Mouse (Mus musculus): ENCODE measurements around the gene Stk16. TPM values are rescaled to one million over a fixed set of nuclear protein-coding genes. Genes with fewer than 3 reads are reported as not detected.
A peak's percentile ranks its signal among the peaks of the same experiment; 100 is the strongest.

The Stk16 gene
- polyA plus RNA-seq, 1 experiment from 2014 or later = 154 TPM

- Histone ChIP-seq H3K27ac (ENCODE audit: low read length) (no peak overlapping the region), H3K36me3 (ENCODE audit: control insufficient read depth, insufficient read depth, low read length) (peaks cover 7% of the 10 kb centered on the region; the same call in 1 of the 2 replicates), H3K4me2 (ENCODE audit: low read length) (no peak overlapping the region), H3K9ac (ENCODE audit: low read depth, low read length) (no peak overlapping the region), H3K4me1 (ENCODE audit: control insufficient read depth, insufficient read depth, low read length) (no peaks in the 10 kb centered on the region), H3K9me3 (replicated peaks; ENCODE audit: control insufficient read depth, low read length, poor library complexity, severe bottlenecking) (no peaks in the 10 kb centered on the region), H3K4me3 (ENCODE audit: low read depth, low read length) (no peak overlapping the region), H3K27me3 (ENCODE audit: control insufficient read depth, insufficient read depth, low read depth, low read length) (no peaks in the 10 kb centered on the region)
- ATAC-seq = no peak
- 89% methylated on average over 14 of the region's 14 CpGs for WGBS
These were observed 32.8 kb downstream of the Stk16 start for GRCm38 (mm10) chr1:75243411-75243810.

- WGBS = 89% methylated on average over 12 of the region's 12 CpGs
- Histone ChIP-seq H3K27ac (ENCODE audit: low read length) (no peak overlapping the region), H3K9ac (ENCODE audit: low read depth, low read length) (no peak overlapping the region), H3K9me3 (replicated peaks; ENCODE audit: control insufficient read depth, low read length, poor library complexity, severe bottlenecking) (no peaks in the 10 kb centered on the region), H3K27me3 (ENCODE audit: control insufficient read depth, insufficient read depth, low read depth, low read length) (no peaks in the 10 kb centered on the region), H3K36me3 (ENCODE audit: control insufficient read depth, insufficient read depth, low read length) (peaks cover 7% of the 10 kb centered on the region; the same call in 1 of the 2 replicates), H3K4me2 (ENCODE audit: low read length) (no peak overlapping the region), H3K4me3 (ENCODE audit: low read depth, low read length) (no peak overlapping the region), H3K4me1 (ENCODE audit: control insufficient read depth, insufficient read depth, low read length) (no peaks in the 10 kb centered on the region)
- peak; percentile 40 for ATAC-seq
These were observed 33.7 kb downstream of the Stk16 start for GRCm38 (mm10) chr1:75244175-75244826.

- H3K9ac ChIP-seq (ENCODE audit: low read depth, low read length) = no peak overlapping the region
- H3K4me2 ChIP-seq (ENCODE audit: low read length) = no peak overlapping the region
- H3K36me3 ChIP-seq (ENCODE audit: control insufficient read depth, insufficient read depth, low read length) = peaks cover 7% of the 10 kb centered on the region; the same call in 1 of the 2 replicates
- H3K4me1 ChIP-seq (ENCODE audit: control insufficient read depth, insufficient read depth, low read length) = no peaks in the 10 kb centered on the region
- ATAC-seq = peak; percentile 71
- H3K9me3 ChIP-seq (replicated peaks; ENCODE audit: control insufficient read depth, low read length, poor library complexity, severe bottlenecking) = no peaks in the 10 kb centered on the region
- H3K27me3 ChIP-seq (ENCODE audit: control insufficient read depth, insufficient read depth, low read depth, low read length) = no peaks in the 10 kb centered on the region
- H3K27ac ChIP-seq (ENCODE audit: low read length) = no peak overlapping the region
- WGBS = 13% methylated on average over 4 of the region's 4 CpGs
- H3K4me3 ChIP-seq (ENCODE audit: low read depth, low read length) = no peak overlapping the region
These were observed 34.2 kb downstream of the Stk16 start for GRCm38 (mm10) chr1:75244836-75245235.

GRCm38 (mm10) chr1:75247071-75247930 lies 36.7 kb downstream of the Stk16 start:
- H3K4me3 ChIP-seq (ENCODE audit: low read depth, low read length) = no peak overlapping the region
- 85% methylated on average over 16 of the region's 16 CpGs for WGBS

GRCm38 (mm10) chr1:75248041-75248772 lies 37.6 kb downstream of the Stk16 start:
- Histone ChIP-seq H3K27ac (ENCODE audit: low read length) (no peak overlapping the region), H3K4me2 (ENCODE audit: low read length) (no peak overlapping the region), H3K27me3 (ENCODE audit: control insufficient read depth, insufficient read depth, low read depth, low read length) (no peaks in the 10 kb centered on the region), H3K4me3 (ENCODE audit: low read depth, low read length) (no peak overlapping the region), H3K9me3 (replicated peaks; ENCODE audit: control insufficient read depth, low read length, poor library complexity, severe bottlenecking) (no peaks in the 10 kb centered on the region), H3K9ac (ENCODE audit: low read depth, low read length) (no peak overlapping the region; the same call in 1 of the 2 replicates), H3K4me1 (ENCODE audit: control insufficient read depth, insufficient read depth, low read length) (peaks cover 2% of the 10 kb centered on the region; the same call in 1 of the 2 replicates), H3K36me3 (ENCODE audit: control insufficient read depth, insufficient read depth, low read length) (peaks cover 3% of the 10 kb centered on the region; the same call in 1 of the 2 replicates)
- no peak for ATAC-seq
- 62% methylated on average over 9 of the region's 9 CpGs for WGBS

More at GRCm38 (mm10) chr1:75247071-75247930, 36.7 kb downstream of the Stk16 start:
- Histone ChIP-seq H3K9ac (ENCODE audit: low read depth, low read length) (no peak overlapping the region; the same call in 1 of the 2 replicates), H3K27ac (ENCODE audit: low read length) (no peak overlapping the region), H3K36me3 (ENCODE audit: control insufficient read depth, insufficient read depth, low read length) (peaks cover 7% of the 10 kb centered on the region; the same call in 1 of the 2 replicates), H3K9me3 (replicated peaks; ENCODE audit: control insufficient read depth, low read length, poor library complexity, severe bottlenecking) (no peaks in the 10 kb centered on the region), H3K27me3 (ENCODE audit: control insufficient read depth, insufficient read depth, low read depth, low read length) (no peaks in the 10 kb centered on the region), H3K4me2 (ENCODE audit: low read length) (no peak overlapping the region), H3K4me1 (ENCODE audit: control insufficient read depth, insufficient read depth, low read length) (peaks cover 2% of the 10 kb centered on the region; the same call in 1 of the 2 replicates)
- no peak for ATAC-seq

- 59% methylated on average over 3 of the region's 3 CpGs for WGBS
- ATAC-seq = no peak
- Histone ChIP-seq H3K36me3 (ENCODE audit: control insufficient read depth, insufficient read depth, low read length) (no peaks in the 10 kb centered on the region), H3K27me3 (ENCODE audit: control insufficient read depth, insufficient read depth, low read depth, low read length) (no peaks in the 10 kb centered on the region), H3K27ac (ENCODE audit: low read length) (no peak overlapping the region), H3K4me2 (ENCODE audit: low read length) (no peak overlapping the region), H3K9me3 (replicated peaks; ENCODE audit: control insufficient read depth, low read length, poor library complexity, severe bottlenecking) (no peaks in the 10 kb centered on the region), H3K9ac (ENCODE audit: low read depth, low read length) (no peak overlapping the region), H3K4me1 (ENCODE audit: control insufficient read depth, insufficient read depth, low read length) (peaks cover 2% of the 10 kb centered on the region; the same call in 1 of the 2 replicates), H3K4me3 (ENCODE audit: low read depth, low read length) (no peak overlapping the region)
These were observed 39.9 kb downstream of the Stk16 start for GRCm38 (mm10) chr1:75250498-75250897.

- Histone ChIP-seq H3K4me1 (ENCODE audit: control insufficient read depth, insufficient read depth, low read length) (peaks cover 2% of the 10 kb centered on the region; the same call in 1 of the 2 replicates), H3K9ac (ENCODE audit: low read depth, low read length) (peak overlapping the region; percentile 6; the same call in 1 of the 2 replicates), H3K4me2 (ENCODE audit: low read length) (peak overlapping the region; percentile 48), H3K27ac (ENCODE audit: low read length) (no peak overlapping the region), H3K27me3 (ENCODE audit: control insufficient read depth, insufficient read depth, low read depth, low read length) (no peaks in the 10 kb centered on the region), H3K9me3 (replicated peaks; ENCODE audit: control insufficient read depth, low read length, poor library complexity, severe bottlenecking) (no peaks in the 10 kb centered on the region), H3K36me3 (ENCODE audit: control insufficient read depth, insufficient read depth, low read length) (no peaks in the 10 kb centered on the region), H3K4me3 (ENCODE audit: low read depth, low read length) (peak overlapping the region; percentile 12)
- WGBS = 7% methylated on average over 21 of the region's 22 CpGs
- ATAC-seq = peak; percentile 32; the same call in 1 of the 2 replicates
These were observed 40.7 kb downstream of the Stk16 start for GRCm38 (mm10) chr1:75251112-75251970.

- no peak for ATAC-seq
- H3K4me3 ChIP-seq (ENCODE audit: low read depth, low read length) = no peak overlapping the region
- H3K4me1 ChIP-seq (ENCODE audit: control insufficient read depth, insufficient read depth, low read length) = peaks cover 2% of the 10 kb centered on the region; the same call in 1 of the 2 replicates
- H3K9ac ChIP-seq (ENCODE audit: low read depth, low read length) = no peak overlapping the region
- WGBS = 77% methylated on average over 13 of the region's 13 CpGs
- H3K27me3 ChIP-seq (ENCODE audit: control insufficient read depth, insufficient read depth, low read depth, low read length) = no peaks in the 10 kb centered on the region
- H3K4me2 ChIP-seq (ENCODE audit: low read length) = no peak overlapping the region
- H3K27ac ChIP-seq (ENCODE audit: low read length) = no peak overlapping the region
- H3K9me3 ChIP-seq (replicated peaks; ENCODE audit: control insufficient read depth, low read length, poor library complexity, severe bottlenecking) = no peaks in the 10 kb centered on the region
- H3K36me3 ChIP-seq (ENCODE audit: control insufficient read depth, insufficient read depth, low read length) = no peaks in the 10 kb centered on the region
These were observed 41.7 kb downstream of the Stk16 start for GRCm38 (mm10) chr1:75252308-75252707.
